Mouse (Mus musculus): ENCODE measurements around the gene Tspan10. TPM values are rescaled to one million over a fixed set of nuclear protein-coding genes. Genes with fewer than 3 reads are reported as not detected.

Gene Tspan10
- polyA plus RNA-seq, 1 experiment: not detected

DNA sequence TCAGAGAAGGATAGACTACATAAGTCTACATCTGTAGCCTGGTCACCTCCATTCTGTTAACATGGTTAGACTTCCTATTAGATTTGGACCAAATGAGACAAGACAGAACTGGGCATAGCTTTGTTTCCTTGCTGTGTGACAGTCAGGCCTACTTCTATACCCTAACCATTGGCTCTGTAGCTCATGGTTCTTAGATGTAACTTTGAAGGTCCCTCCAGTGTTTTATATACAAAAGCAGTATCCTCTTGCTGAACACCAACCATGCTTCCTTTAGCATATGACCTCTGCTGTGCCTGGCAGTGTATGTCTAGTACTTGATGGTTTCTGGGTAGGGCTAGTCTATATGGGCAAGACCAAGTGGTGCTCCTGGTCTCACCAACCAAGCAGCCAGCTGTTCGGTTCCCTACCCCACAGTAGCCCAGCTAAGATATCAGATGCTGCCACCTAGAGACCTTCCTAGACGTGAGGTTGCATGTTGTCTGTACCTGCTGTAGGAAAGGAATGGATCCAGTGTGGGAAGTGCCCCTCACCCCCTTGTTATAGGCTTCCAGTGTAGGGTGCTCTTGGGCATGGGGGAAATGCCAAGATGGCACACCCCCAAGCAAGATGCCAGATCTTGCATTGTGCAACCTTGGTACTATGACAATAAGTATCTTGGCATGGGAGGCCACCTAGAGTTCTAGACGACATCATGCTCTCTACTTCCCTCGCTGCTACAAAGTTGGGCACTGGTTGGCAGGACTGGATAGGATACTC, 48.0 kb downstream of the Tspan10 start:
- TF ChIP-seq GATA1 (IDR thresholded peaks at IDR 0.05; ENCODE audit: borderline replicate concordance, low read length): no peak
- no peak for TF ChIP-seq FLI1 (IDR thresholded peaks at IDR 0.05; ENCODE audit: low read length)
- Histone ChIP-seq H3K36me3 (replicated peaks; ENCODE audit: low read length) (peaks cover 64% of the 10 kb centered on the region), H3K4me1 (peaks cover 76% of the 10 kb centered on the region)

DNA sequence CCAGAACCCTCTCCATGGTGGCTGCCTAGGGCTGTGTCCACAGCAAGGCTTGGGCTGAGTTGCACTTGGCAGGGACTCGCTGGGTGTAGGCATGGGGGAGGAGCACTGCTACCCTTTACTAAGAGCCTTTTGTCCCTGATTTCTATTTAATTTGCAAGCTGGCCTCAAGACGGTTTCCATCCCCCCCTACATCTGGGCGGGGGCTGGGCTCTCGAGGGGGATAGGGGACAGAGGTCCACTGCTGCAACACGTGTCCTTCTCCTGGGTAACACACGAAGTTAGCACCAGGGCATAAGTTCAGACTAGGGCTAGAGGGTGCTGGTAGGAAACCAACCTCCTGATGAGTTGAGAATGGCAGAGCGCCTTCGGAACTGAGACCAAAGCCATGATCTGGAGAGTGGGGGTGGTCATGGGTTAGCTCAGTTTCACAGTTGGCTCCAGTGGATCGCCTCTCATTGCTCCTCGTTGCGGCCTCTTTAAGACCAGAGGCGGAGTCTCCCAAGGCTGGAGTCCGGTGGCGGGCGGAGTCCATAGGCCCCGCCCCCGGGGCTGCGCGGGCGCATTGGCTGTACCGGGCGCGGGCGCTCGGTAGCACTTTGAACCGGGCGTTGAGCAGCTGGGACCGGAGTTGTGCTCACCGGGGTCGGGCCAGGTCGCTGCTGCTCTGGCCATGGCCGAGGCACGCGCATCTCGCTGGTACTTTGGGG, 49.0 kb downstream of the Tspan10 start, which contains the start of gene Slc25a10:
Gene Slc25a10 (plus strand): TSS at position 524 of the 707 bp plus-strand sequence.
- TF ChIP-seq GATA1 (IDR thresholded peaks at IDR 0.05; ENCODE audit: borderline replicate concordance, low read length): no peak
- TF ChIP-seq FLI1 (IDR thresholded peaks at IDR 0.05; ENCODE audit: low read length): no peak
- peaks cover 67% of the 10 kb centered on the region for H3K36me3 ChIP-seq (replicated peaks; ENCODE audit: low read length)
- no peaks in the 10 kb centered on the region for H3K9me3 ChIP-seq
- no peaks in the 10 kb centered on the region for H3K27me3 ChIP-seq (replicated peaks)
- peak within 1 kb of the TSS; percentile 98 for H3K4me3 ChIP-seq (replicated peaks)
- H3K4me1 ChIP-seq: peaks cover 72% of the 10 kb centered on the region

More for the DNA sequence above, 48.0 kb downstream of the Tspan10 start:
- peak overlapping the region; percentile 98 for H3K4me3 ChIP-seq (replicated peaks)
- no peaks in the 10 kb centered on the region for H3K9me3 ChIP-seq
- no peaks in the 10 kb centered on the region for H3K27me3 ChIP-seq (replicated peaks)

DNA sequence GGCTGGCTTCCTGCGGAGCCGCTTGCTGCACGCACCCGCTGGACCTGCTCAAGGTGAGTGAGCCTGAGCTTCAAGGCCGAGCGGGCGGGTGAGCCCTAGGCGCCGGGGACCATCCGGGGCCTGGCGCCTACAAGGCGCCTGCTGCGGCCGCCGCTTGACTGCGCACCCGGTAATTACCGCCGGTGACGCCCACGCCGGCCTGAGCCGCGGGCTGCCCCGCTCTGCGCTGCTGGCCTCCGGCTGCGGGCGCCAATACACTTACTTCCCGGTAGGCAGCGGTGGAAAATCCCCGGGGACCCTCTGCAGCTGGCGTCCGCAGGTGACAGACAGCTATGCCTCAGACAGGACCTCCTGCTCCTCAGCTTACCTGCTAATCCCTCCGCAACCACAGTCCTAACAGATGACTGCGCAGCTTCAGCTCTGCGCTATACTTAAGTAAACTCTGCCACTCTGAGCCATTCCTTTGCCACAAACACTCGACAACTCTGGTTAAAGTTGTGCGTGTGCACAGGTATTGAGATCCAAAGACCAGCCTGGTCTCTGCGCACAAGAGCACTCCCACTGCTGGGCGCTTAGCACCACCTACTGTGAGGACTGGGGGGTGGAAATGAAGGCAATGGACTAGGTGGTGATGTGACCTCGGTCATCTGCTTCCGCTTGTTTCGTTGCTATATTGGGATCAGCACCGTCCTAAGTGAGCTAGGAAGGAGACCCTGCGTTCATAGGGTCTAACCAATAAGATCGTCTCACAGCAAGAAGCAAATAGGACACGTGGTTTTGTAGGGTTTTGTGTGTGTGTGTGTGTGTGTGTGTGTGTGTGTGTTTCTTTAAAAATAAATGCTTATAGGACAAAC, 49.8 kb downstream of the Tspan10 start:
- Histone ChIP-seq H3K36me3 (replicated peaks; ENCODE audit: low read length) (peaks cover 67% of the 10 kb centered on the region), H3K4me1 (peaks cover 69% of the 10 kb centered on the region), H3K4me3 (replicated peaks) (peak overlapping the region; percentile 98), H3K9me3 (no peaks in the 10 kb centered on the region), H3K27me3 (replicated peaks) (no peaks in the 10 kb centered on the region)
- TF ChIP-seq GATA1 (IDR thresholded peaks at IDR 0.05; ENCODE audit: borderline replicate concordance, low read length): no peak
- TF ChIP-seq FLI1 (IDR thresholded peaks at IDR 0.05; ENCODE audit: low read length): no peak

DNA sequence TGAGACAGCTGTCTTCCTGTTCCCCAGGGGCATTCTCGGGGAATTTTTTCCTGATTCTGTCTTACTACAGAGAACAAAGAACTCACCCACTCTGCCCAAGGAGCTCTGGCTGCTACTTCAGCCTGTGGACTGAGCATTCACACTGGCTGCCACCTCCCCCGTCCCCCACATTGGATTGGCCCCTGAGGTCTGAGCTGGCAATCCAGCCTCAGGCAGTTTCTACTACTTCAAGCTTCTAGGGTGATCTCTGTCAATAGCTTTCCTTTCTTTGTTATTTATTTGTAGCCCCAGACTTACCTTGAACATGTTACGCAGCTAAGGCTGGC, 50.4 kb downstream of the Tspan10 start:
- H3K4me3 ChIP-seq (replicated peaks): peak overlapping the region; percentile 98
- TF ChIP-seq FLI1 (IDR thresholded peaks at IDR 0.05; ENCODE audit: low read length): no peak
- no peak for TF ChIP-seq GATA1 (IDR thresholded peaks at IDR 0.05; ENCODE audit: borderline replicate concordance, low read length)

DNA sequence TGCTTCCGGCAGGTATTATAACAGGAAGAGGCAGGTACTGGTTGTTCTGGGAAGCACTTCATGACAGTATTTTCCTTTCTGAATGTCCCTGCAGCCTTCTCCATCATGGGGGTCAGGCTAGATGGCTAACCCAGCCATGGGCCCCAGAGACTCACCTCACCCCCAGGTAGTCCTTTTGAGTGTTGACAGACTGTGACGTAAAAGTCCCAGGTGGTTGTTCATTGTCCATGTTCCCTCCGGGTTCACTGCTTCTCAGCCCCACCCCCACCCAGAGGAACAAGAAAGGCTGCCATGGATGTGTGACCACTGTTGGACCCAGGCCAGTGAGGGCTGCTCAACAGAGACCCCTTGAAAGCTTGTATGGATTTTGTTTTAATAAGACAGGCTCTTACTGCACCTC, 50.9 kb downstream of the Tspan10 start:
- Histone ChIP-seq H3K36me3 (replicated peaks; ENCODE audit: low read length) (peaks cover 67% of the 10 kb centered on the region), H3K4me1 (peaks cover 65% of the 10 kb centered on the region), H3K27me3 (replicated peaks) (no peaks in the 10 kb centered on the region), H3K9me3 (no peaks in the 10 kb centered on the region), H3K4me3 (replicated peaks) (peak overlapping the region; percentile 98)
- TF ChIP-seq FLI1 (IDR thresholded peaks at IDR 0.05; ENCODE audit: low read length) (no peak), GATA1 (IDR thresholded peaks at IDR 0.05; ENCODE audit: borderline replicate concordance, low read length) (no peak)

More for the DNA sequence above, 50.4 kb downstream of the Tspan10 start:
- H3K9me3 ChIP-seq: no peaks in the 10 kb centered on the region
- H3K36me3 ChIP-seq (replicated peaks; ENCODE audit: low read length): peaks cover 67% of the 10 kb centered on the region
- H3K4me1 ChIP-seq: peaks cover 69% of the 10 kb centered on the region
- no peaks in the 10 kb centered on the region for H3K27me3 ChIP-seq (replicated peaks)

DNA sequence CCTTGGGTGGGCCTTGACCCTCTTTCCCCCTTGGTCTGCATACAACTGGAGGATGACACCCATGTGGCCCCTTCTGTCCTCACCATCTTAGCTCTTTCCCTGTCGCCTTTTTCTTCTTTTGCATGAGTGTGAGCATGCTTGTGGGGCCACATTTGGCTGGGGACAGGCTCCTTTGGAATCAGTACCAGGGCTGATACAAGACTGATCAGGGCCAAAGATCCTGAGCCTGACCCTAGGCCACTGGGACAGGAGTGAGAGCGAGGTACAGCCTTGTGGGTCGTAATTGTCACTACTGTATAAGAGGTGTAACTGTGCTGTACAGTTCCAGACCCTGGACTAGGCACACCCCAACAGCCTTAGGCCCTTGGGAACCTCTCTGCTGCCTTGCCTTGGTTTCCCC, 51.5 kb downstream of the Tspan10 start:
- Histone ChIP-seq H3K27me3 (replicated peaks) (no peaks in the 10 kb centered on the region), H3K4me1 (peaks cover 60% of the 10 kb centered on the region), H3K36me3 (replicated peaks; ENCODE audit: low read length) (peaks cover 67% of the 10 kb centered on the region), H3K4me3 (replicated peaks) (peak overlapping the region; percentile 20), H3K9me3 (no peaks in the 10 kb centered on the region)
- TF ChIP-seq GATA1 (IDR thresholded peaks at IDR 0.05; ENCODE audit: borderline replicate concordance, low read length) (no peak), FLI1 (IDR thresholded peaks at IDR 0.05; ENCODE audit: low read length) (no peak)

Other genes with a start within 250 kb of the Tspan10 start
- gene Bahcc1, start 209.7 kb upstream of the Tspan10 start, polyA plus RNA-seq (2012; ENCODE audit: insufficient read depth, low replicate concordance): 10.2 and 26.1 TPM in 2 replicates
- gene Actg1, start 94.1 kb upstream of the Tspan10 start, polyA plus RNA-seq (2012; ENCODE audit: insufficient read depth, low replicate concordance): 2,399 and 2,630 TPM in 2 replicates
- 1.7 and 3.0 TPM in 2 replicates for gene Fscn2, start 81.1 kb upstream of the Tspan10 start, polyA plus RNA-seq (2012; ENCODE audit: insufficient read depth, low replicate concordance)
- gene Faap100, start 63.9 kb upstream of the Tspan10 start, polyA plus RNA-seq (2012; ENCODE audit: insufficient read depth, low replicate concordance): 12.4 and 19.3 TPM in 2 replicates
- gene Nploc4, start 4.9 kb upstream of the Tspan10 start, polyA plus RNA-seq (2012; ENCODE audit: insufficient read depth, low replicate concordance): 56.7 and 150 TPM in 2 replicates
- gene Pde6g, start 10.9 kb downstream of the Tspan10 start, polyA plus RNA-seq (2012; ENCODE audit: insufficient read depth, low replicate concordance): not detected in 2 replicates
- 7.9 and 17.7 TPM in 2 replicates for gene Oxld1, start 15.4 kb downstream of the Tspan10 start, polyA plus RNA-seq (2012; ENCODE audit: insufficient read depth, low replicate concordance)
- gene Ccdc137, start 15.5 kb downstream of the Tspan10 start, polyA plus RNA-seq (2012; ENCODE audit: insufficient read depth, low replicate concordance): 11.0 TPM in 1 of 2 replicates, not detected in the other
- gene Arl16, start 25.0 kb downstream of the Tspan10 start, polyA plus RNA-seq (2012; ENCODE audit: insufficient read depth, low replicate concordance): 12.1 and 61.1 TPM in 2 replicates
- 217 and 285 TPM in 2 replicates for gene Mrpl12, start 42.0 kb downstream of the Tspan10 start, polyA plus RNA-seq (2012; ENCODE audit: insufficient read depth, low replicate concordance)
- 47.3 and 132 TPM in 2 replicates for gene Slc25a10, start 49.2 kb downstream of the Tspan10 start, polyA plus RNA-seq (2012; ENCODE audit: insufficient read depth, low replicate concordance)
- gene Gcgr, start 88.1 kb downstream of the Tspan10 start, polyA plus RNA-seq (2012; ENCODE audit: insufficient read depth, low replicate concordance): not detected in 2 replicates
- gene Mcrip1, start 107.1 kb downstream of the Tspan10 start, polyA plus RNA-seq (2012; ENCODE audit: insufficient read depth, low replicate concordance): 227 and 338 TPM in 2 replicates
- 0.25 TPM in 1 of 2 replicates, not detected in the other for gene Ppp1r27, start 108.5 kb downstream of the Tspan10 start, polyA plus RNA-seq (2012; ENCODE audit: insufficient read depth, low replicate concordance)
- 1,223 and 1,872 TPM in 2 replicates for gene P4hb, start 130.6 kb downstream of the Tspan10 start, polyA plus RNA-seq (2012; ENCODE audit: insufficient read depth, low replicate concordance)
- 1,582 and 1,923 TPM in 2 replicates for gene Arhgdia, start 139.0 kb downstream of the Tspan10 start, polyA plus RNA-seq (2012; ENCODE audit: insufficient read depth, low replicate concordance)
- 25.9 and 253 TPM in 2 replicates for gene Alyref, start 155.7 kb downstream of the Tspan10 start, polyA plus RNA-seq (2012; ENCODE audit: insufficient read depth, low replicate concordance)
- 247 and 315 TPM in 2 replicates for gene Anapc11, start 155.8 kb downstream of the Tspan10 start, polyA plus RNA-seq (2012; ENCODE audit: insufficient read depth, low replicate concordance)
- 2.7 and 7.7 TPM in 2 replicates for gene Npb, start 165.8 kb downstream of the Tspan10 start, polyA plus RNA-seq (2012; ENCODE audit: insufficient read depth, low replicate concordance)
- gene Pcyt2, start 175.3 kb downstream of the Tspan10 start, polyA plus RNA-seq (2012; ENCODE audit: insufficient read depth, low replicate concordance): 143 and 168 TPM in 2 replicates
- gene Sirt7, start 182.6 kb downstream of the Tspan10 start, polyA plus RNA-seq (2012; ENCODE audit: insufficient read depth, low replicate concordance): 275 and 278 TPM in 2 replicates
- 59.5 and 102 TPM in 2 replicates for gene Mafg, start 191.0 kb downstream of the Tspan10 start, polyA plus RNA-seq (2012; ENCODE audit: insufficient read depth, low replicate concordance)
- 3.6 and 7.7 TPM in 2 replicates for gene Pycr1, start 201.1 kb downstream of the Tspan10 start, polyA plus RNA-seq (2012; ENCODE audit: insufficient read depth, low replicate concordance)
- gene Myadml2, start 205.5 kb downstream of the Tspan10 start, polyA plus RNA-seq (2012; ENCODE audit: insufficient read depth, low replicate concordance): 0.44 TPM in 1 of 2 replicates, not detected in the other
- 0.46 TPM in 1 of 2 replicates, not detected in the other for gene Notum, start 218.5 kb downstream of the Tspan10 start, polyA plus RNA-seq (2012; ENCODE audit: insufficient read depth, low replicate concordance)
- gene Aspscr1, start 230.3 kb downstream of the Tspan10 start, polyA plus RNA-seq (2012; ENCODE audit: insufficient read depth, low replicate concordance): 237 and 458 TPM in 2 replicates

Measured in megakaryocyte, embryonic 14.5 days (primary cell).